Mouse (Mus musculus) layer of hippocampus, adult 2 months (tissue): Measurements from ENCODE around the gene Cblb. TPM values are rescaled to one million over a fixed set of nuclear protein-coding genes. Genes with fewer than 3 reads are reported as not detected.

Source experiments
- DNase-seq, 2 experiments: peaks; one replicate each; pipeline ENCODE4 v3.0.0; 2022; ENCODE audit warnings: low spot score in 2 of 2
- H3K27ac ChIP-seq: fragments of 200-600 bp; 2 replicates; pipeline ENCODE4 v1.8.1; 2022
- H3K4me3 ChIP-seq: fragments of 200-600 bp; 2 replicates; pipeline ENCODE4 v1.8.1; 2022; ENCODE audit warnings: mild to moderate bottlenecking
- CTCF ChIP-seq: fragments of 200-600 bp; conservative IDR thresholded peaks from 2 replicates; pipeline ENCODE4 v1.8.1; 2022; ENCODE audit warnings: antibody characterized with exemption, mild to moderate bottlenecking, moderate library complexity
- total RNA-seq, 2 experiments: library from RNA; stranded (reverse); gene quantifications; 2 replicates each; pipeline ENCODE4 v1.2.3; 2021

Cblb gene
- total RNA-seq, 2 experiments from 2014 or later: 38.6 to 40.0 TPM

DNA sequence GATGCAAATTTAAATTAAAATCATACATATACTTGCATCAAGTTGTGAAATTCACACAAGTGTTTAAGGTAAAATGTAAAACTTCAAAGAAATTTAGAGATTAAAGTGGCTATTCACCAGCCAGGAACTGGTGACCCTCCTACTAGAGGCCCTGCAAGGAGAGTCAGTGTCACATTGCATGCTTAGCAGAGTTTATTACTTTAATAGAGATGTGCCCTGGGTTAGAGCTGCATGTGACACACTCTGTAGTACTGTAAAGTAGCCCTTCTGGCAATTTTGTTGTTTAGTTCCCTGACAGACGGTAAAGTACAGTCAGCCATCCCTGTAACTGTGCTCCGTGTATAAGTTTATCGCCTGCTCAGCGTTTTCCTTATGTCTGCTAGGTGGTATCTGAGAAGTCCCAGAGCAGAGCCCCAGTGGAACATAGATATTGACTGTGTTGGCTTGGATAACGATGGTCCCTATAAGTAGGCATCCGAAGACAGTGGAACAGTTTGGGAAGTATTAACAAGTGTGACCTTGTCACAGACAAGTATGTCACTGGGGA, 129.0 kb downstream of the Cblb start:
- TF ChIP-seq CTCF: no peak
- Histone ChIP-seq H3K27ac (no peak overlapping the region), H3K4me3 (no peak overlapping the region)
- DNase-seq: no peak

GRCm38 (mm10) chr16:52164246-52164645, 133.2 kb downstream of the Cblb start:
- TF ChIP-seq CTCF: no peak
- H3K4me3 ChIP-seq: no peak overlapping the region
- no peak for DNase-seq
- no peak overlapping the region for H3K27ac ChIP-seq

DNA sequence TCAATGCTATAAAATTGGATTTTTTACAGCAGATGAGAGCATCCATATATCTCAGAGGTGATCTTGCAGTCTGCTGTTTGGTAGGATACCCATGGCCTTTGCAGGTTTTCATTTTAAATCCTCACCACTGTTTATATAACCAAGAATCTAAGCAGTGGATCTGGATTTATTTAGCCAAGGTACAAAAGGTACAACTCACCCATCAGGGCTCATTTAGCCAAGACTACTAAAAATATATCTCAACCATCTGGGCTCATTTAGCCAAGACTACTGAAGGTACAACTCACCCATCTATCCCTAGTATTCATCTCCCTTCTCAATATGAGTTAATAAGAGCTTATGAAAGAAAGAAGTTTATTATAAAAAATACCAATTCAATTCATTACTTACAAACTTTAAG, 142.2 kb downstream of the Cblb start:
- Histone ChIP-seq H3K4me3 (no peak overlapping the region), H3K27ac (no peak overlapping the region)
- TF ChIP-seq CTCF: no peak
- DNase-seq: no peak

- TF ChIP-seq CTCF: no peak
- no peak for DNase-seq
- H3K27ac ChIP-seq: no peak overlapping the region
- H3K4me3 ChIP-seq: no peak overlapping the region
Observed at GRCm38 (mm10) chr16:52179839-52180238, 148.8 kb downstream of the Cblb start.

- no peak for DNase-seq
- peak; percentile 74 for TF ChIP-seq CTCF
- Histone ChIP-seq H3K27ac (no peak overlapping the region), H3K4me3 (no peak overlapping the region)
Observed at GRCm38 (mm10) chr16:52182057-52182456, 151.0 kb downstream of the Cblb start.

DNA sequence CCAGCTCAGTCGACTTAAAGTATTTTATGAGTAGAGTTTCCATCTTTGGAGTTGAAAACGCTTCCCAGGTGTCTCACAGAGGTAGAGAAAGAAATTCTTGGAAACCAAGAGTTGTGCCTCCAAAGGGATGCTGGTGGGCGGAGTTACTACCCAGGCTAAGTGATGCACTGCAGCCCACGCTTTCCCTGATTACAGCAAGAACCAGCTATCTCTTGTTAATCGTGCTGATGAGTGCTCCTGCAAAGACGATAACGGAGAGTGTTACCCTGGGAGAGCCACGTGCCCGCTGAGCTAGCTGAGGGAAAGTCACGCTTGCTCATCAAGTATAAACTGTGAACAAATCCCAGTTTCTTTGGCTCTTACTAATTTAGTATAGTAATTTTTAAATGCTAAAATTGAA, 153.3 kb downstream of the Cblb start:
- no peak overlapping the region for H3K27ac ChIP-seq
- no peak for TF ChIP-seq CTCF
- no peak overlapping the region for H3K4me3 ChIP-seq
- DNase-seq: no peak

GRCm38 (mm10) chr16:52186731-52187130, 155.7 kb downstream of the Cblb start:
- TF ChIP-seq CTCF: no peak

GRCm38 (mm10) chr16:52189103-52189502, 158.1 kb downstream of the Cblb start:
- H3K27ac ChIP-seq: no peak overlapping the region
- no peak overlapping the region for H3K4me3 ChIP-seq
- no peak for DNase-seq
- peak; percentile 69 for TF ChIP-seq CTCF

More at GRCm38 (mm10) chr16:52186731-52187130, 155.7 kb downstream of the Cblb start:
- Histone ChIP-seq H3K27ac (no peak overlapping the region), H3K4me3 (no peak overlapping the region)
- DNase-seq: no peak

- H3K27ac ChIP-seq: no peak overlapping the region; the same call in 1 of the 2 replicates
- no peak for DNase-seq
- no peak overlapping the region for H3K4me3 ChIP-seq
- TF ChIP-seq CTCF: no peak
Observed at GRCm38 (mm10) chr16:52190714-52191113, 159.7 kb downstream of the Cblb start.

DNA sequence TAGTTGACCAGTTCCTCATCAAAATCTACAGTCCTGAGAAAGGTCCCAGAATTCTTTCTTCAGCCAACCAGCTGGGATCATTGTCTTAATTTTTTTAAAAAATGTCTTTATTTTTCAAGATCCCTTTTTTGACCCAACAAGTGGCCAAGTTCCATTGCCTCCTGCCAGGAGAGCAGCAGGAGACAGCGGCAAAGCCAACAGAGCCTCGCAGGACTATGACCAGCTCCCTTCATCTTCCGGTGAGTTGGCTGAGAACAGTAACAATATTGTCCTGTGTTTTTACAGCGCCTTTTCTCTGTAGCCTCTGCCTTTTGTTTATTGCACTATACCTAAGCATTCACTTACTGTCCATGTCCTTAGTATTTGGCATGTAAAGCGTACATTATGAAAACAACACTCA, 163.0 kb downstream of the Cblb start:
- no peak for TF ChIP-seq CTCF

DNA sequence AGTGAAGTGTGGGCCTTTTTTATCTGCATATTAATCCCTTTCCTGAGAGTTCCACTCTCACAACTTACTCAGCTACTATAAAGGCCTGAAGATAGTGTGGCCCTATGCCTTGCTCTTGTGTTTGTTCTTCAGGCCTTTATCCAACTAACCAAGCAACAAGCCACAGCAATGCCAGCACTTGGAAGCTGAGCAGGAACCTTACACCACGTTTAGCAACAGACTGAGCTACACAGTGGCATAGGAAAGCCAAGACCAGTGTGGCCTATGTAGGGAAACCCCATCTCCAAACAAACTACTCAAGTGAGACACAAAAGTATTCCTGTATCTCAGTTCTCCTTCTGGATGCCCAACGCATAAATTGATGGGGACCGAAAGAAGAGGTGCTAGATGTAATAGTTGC, 163.8 kb downstream of the Cblb start:
- no peak for TF ChIP-seq CTCF
- H3K27ac ChIP-seq: 0 out of 2 replicates have a peak overlapping the region, but pooled peaks have one; percentile 29
- no peak for DNase-seq
- no peak overlapping the region for H3K4me3 ChIP-seq

More for the DNA sequence above, 163.0 kb downstream of the Cblb start:
- no peak overlapping the region; the same call in 1 of the 2 replicates for H3K27ac ChIP-seq
- DNase-seq: no peak
- no peak overlapping the region for H3K4me3 ChIP-seq

DNA sequence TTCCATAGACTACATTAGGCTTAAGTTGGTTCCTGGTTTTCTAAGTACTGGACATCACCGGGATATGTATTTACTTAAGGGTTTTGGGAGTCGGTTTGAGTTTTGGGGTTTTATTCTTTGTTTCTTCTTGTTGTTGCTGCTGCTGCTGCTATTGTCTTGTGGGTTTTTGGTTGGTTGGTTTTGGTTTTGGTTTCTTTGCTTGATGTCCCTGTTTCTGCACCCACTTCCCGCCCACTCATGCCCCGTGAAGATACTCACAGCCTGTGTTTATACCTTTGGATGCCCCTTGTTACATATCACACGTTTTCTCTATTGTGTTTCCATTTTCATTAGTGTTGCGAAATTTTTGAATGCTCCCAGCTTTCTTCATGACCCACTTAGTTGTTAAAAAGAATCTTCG, 169.1 kb downstream of the Cblb start:
- no peak for TF ChIP-seq CTCF
- H3K4me3 ChIP-seq: no peak overlapping the region
- H3K27ac ChIP-seq: no peak overlapping the region
- no peak for DNase-seq

- DNase-seq: no peak
- no peak for TF ChIP-seq CTCF
- Histone ChIP-seq H3K4me3 (no peak overlapping the region), H3K27ac (no peak overlapping the region)
Observed at GRCm38 (mm10) chr16:52210844-52211606, 180.0 kb downstream of the Cblb start.

DNA sequence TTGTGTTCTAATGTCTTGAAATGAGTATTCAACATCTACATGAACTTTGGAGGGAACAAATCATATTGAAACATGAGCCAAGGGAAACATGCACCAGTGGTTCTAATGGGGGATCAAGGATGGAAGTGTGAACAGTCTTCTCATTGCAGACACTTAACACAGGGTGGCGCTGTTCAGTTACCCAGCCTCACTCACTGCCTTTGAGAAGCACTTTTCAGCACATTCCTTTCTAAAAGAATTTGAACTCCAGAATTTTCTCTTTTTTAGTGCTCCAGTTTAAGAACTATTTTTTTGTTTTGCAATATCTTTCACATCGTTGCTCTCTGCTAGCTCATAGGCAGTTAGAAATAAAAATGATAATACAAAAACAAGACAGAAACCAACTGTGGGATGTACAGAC, 188.0 kb downstream of the Cblb start:
- DNase-seq: peak; percentile 25 to 60
- TF ChIP-seq CTCF: peak; percentile 85
- H3K4me3 ChIP-seq: no peak overlapping the region

More for the DNA sequence above, 188.0 kb downstream of the Cblb start:
- no peak overlapping the region for H3K27ac ChIP-seq
